Mouse (Mus musculus): ENCODE measurements around the gene Cdkal1. TPM values are rescaled to one million over a fixed set of nuclear protein-coding genes. Genes with fewer than 3 reads are reported as not detected.

Gene Cdkal1
- polyA plus RNA-seq, 1 experiment = 0.50 TPM

- Histone ChIP-seq H3K4me1 (peaks cover 42% of the 10 kb centered on the region), H3K27me3 (replicated peaks) (no peaks in the 10 kb centered on the region), H3K9me3 (no peaks in the 10 kb centered on the region), H3K36me3 (replicated peaks; ENCODE audit: low read length) (peaks cover 2% of the 10 kb centered on the region), H3K4me3 (replicated peaks) (no peak overlapping the region)
- TF ChIP-seq GATA1 (IDR thresholded peaks at IDR 0.05; ENCODE audit: borderline replicate concordance, low read length) (no peak), FLI1 (IDR thresholded peaks at IDR 0.05; ENCODE audit: low read length) (no peak)
Observed at GRCm38 (mm10) chr13:29734496-29734895, 121.0 kb downstream of the Cdkal1 start.

GRCm38 (mm10) chr13:29726154-29726825, 129.2 kb downstream of the Cdkal1 start:
- Histone ChIP-seq H3K4me1 (peaks cover 35% of the 10 kb centered on the region), H3K9me3 (no peaks in the 10 kb centered on the region), H3K27me3 (replicated peaks) (no peaks in the 10 kb centered on the region), H3K36me3 (replicated peaks; ENCODE audit: low read length) (no peaks in the 10 kb centered on the region), H3K4me3 (replicated peaks) (no peak overlapping the region)
- TF ChIP-seq GATA1 (IDR thresholded peaks at IDR 0.05; ENCODE audit: borderline replicate concordance, low read length) = no peak
- TF ChIP-seq FLI1 (IDR thresholded peaks at IDR 0.05; ENCODE audit: low read length) = no peak

GRCm38 (mm10) chr13:29724855-29725254, 130.6 kb downstream of the Cdkal1 start:
- TF ChIP-seq GATA1 (IDR thresholded peaks at IDR 0.05; ENCODE audit: borderline replicate concordance, low read length) = no peak
- no peak for TF ChIP-seq FLI1 (IDR thresholded peaks at IDR 0.05; ENCODE audit: low read length)
- Histone ChIP-seq H3K36me3 (replicated peaks; ENCODE audit: low read length) (no peaks in the 10 kb centered on the region), H3K4me3 (replicated peaks) (no peak overlapping the region), H3K27me3 (replicated peaks) (no peaks in the 10 kb centered on the region), H3K9me3 (no peaks in the 10 kb centered on the region), H3K4me1 (peaks cover 35% of the 10 kb centered on the region)

GRCm38 (mm10) chr13:29723150-29723549, 132.3 kb downstream of the Cdkal1 start:
- no peak for TF ChIP-seq FLI1 (IDR thresholded peaks at IDR 0.05; ENCODE audit: low read length)
- peaks cover 35% of the 10 kb centered on the region for H3K4me1 ChIP-seq
- H3K4me3 ChIP-seq (replicated peaks) = no peak overlapping the region

GRCm38 (mm10) chr13:29721206-29721605, 134.3 kb downstream of the Cdkal1 start:
- Histone ChIP-seq H3K4me3 (replicated peaks) (no peak overlapping the region), H3K36me3 (replicated peaks; ENCODE audit: low read length) (peaks cover 8% of the 10 kb centered on the region), H3K9me3 (no peaks in the 10 kb centered on the region), H3K4me1 (peaks cover 17% of the 10 kb centered on the region), H3K27me3 (replicated peaks) (no peaks in the 10 kb centered on the region)
- TF ChIP-seq FLI1 (IDR thresholded peaks at IDR 0.05; ENCODE audit: low read length) (no peak), GATA1 (IDR thresholded peaks at IDR 0.05; ENCODE audit: borderline replicate concordance, low read length) (no peak)

More at GRCm38 (mm10) chr13:29723150-29723549, 132.3 kb downstream of the Cdkal1 start:
- H3K9me3 ChIP-seq = no peaks in the 10 kb centered on the region
- H3K36me3 ChIP-seq (replicated peaks; ENCODE audit: low read length) = no peaks in the 10 kb centered on the region
- no peaks in the 10 kb centered on the region for H3K27me3 ChIP-seq (replicated peaks)

- H3K27me3 ChIP-seq (replicated peaks) = no peaks in the 10 kb centered on the region
- peaks cover 14% of the 10 kb centered on the region for H3K4me1 ChIP-seq
- TF ChIP-seq FLI1 (IDR thresholded peaks at IDR 0.05; ENCODE audit: low read length) (no peak), GATA1 (IDR thresholded peaks at IDR 0.05; ENCODE audit: borderline replicate concordance, low read length) (no peak)
Observed at GRCm38 (mm10) chr13:29716550-29716949, 138.9 kb downstream of the Cdkal1 start.

GRCm38 (mm10) chr13:29715241-29715841, 140.1 kb downstream of the Cdkal1 start:
- Histone ChIP-seq H3K4me3 (replicated peaks) (no peak overlapping the region), H3K36me3 (replicated peaks; ENCODE audit: low read length) (peaks cover 16% of the 10 kb centered on the region), H3K4me1 (peaks cover 14% of the 10 kb centered on the region), H3K27me3 (replicated peaks) (no peaks in the 10 kb centered on the region), H3K9me3 (no peaks in the 10 kb centered on the region)
- TF ChIP-seq FLI1 (IDR thresholded peaks at IDR 0.05; ENCODE audit: low read length) = no peak
- no peak for TF ChIP-seq GATA1 (IDR thresholded peaks at IDR 0.05; ENCODE audit: borderline replicate concordance, low read length)

More at GRCm38 (mm10) chr13:29716550-29716949, 138.9 kb downstream of the Cdkal1 start:
- Histone ChIP-seq H3K4me3 (replicated peaks) (no peak overlapping the region), H3K9me3 (no peaks in the 10 kb centered on the region), H3K36me3 (replicated peaks; ENCODE audit: low read length) (peaks cover 16% of the 10 kb centered on the region)

GRCm38 (mm10) chr13:29707620-29708019, 147.9 kb downstream of the Cdkal1 start:
- H3K27me3 ChIP-seq (replicated peaks) = no peaks in the 10 kb centered on the region
- TF ChIP-seq FLI1 (IDR thresholded peaks at IDR 0.05; ENCODE audit: low read length) (no peak), GATA1 (IDR thresholded peaks at IDR 0.05; ENCODE audit: borderline replicate concordance, low read length) (no peak)
- no peak overlapping the region for H3K4me3 ChIP-seq (replicated peaks)
- H3K36me3 ChIP-seq (replicated peaks; ENCODE audit: low read length) = peaks cover 7% of the 10 kb centered on the region
- no peaks in the 10 kb centered on the region for H3K9me3 ChIP-seq
- peaks cover 3% of the 10 kb centered on the region; the same call in 1 of the 2 replicates for H3K4me1 ChIP-seq

- Histone ChIP-seq H3K27me3 (replicated peaks) (no peaks in the 10 kb centered on the region), H3K36me3 (replicated peaks; ENCODE audit: low read length) (peaks cover 3% of the 10 kb centered on the region), H3K9me3 (no peaks in the 10 kb centered on the region), H3K4me3 (replicated peaks) (no peak overlapping the region), H3K4me1 (peaks cover 44% of the 10 kb centered on the region)
- no peak for TF ChIP-seq FLI1 (IDR thresholded peaks at IDR 0.05; ENCODE audit: low read length)
- no peak for TF ChIP-seq GATA1 (IDR thresholded peaks at IDR 0.05; ENCODE audit: borderline replicate concordance, low read length)
Observed at GRCm38 (mm10) chr13:29701400-29701799, 154.1 kb downstream of the Cdkal1 start.

GRCm38 (mm10) chr13:29699896-29700295, 155.6 kb downstream of the Cdkal1 start:
- H3K27me3 ChIP-seq (replicated peaks) = no peaks in the 10 kb centered on the region
- TF ChIP-seq FLI1 (IDR thresholded peaks at IDR 0.05; ENCODE audit: low read length) (no peak), GATA1 (IDR thresholded peaks at IDR 0.05; ENCODE audit: borderline replicate concordance, low read length) (no peak)
- H3K4me3 ChIP-seq (replicated peaks) = peak overlapping the region; percentile 23
- H3K9me3 ChIP-seq = no peaks in the 10 kb centered on the region
- H3K36me3 ChIP-seq (replicated peaks; ENCODE audit: low read length) = peaks cover 3% of the 10 kb centered on the region
- peaks cover 44% of the 10 kb centered on the region for H3K4me1 ChIP-seq

All from megakaryocyte, embryonic 14.5 days (primary cell).